Mouse (Mus musculus) WW6 (cell line): ENCODE results near the gene Slc1a3.

ENCODE experiments used
- DNase-seq: peaks from one replicate; pipeline ENCODE4 v3.0.0-alpha.2; 2013; ENCODE audit warnings: low read depth, low spot score

Slc1a3 gene

DNA sequence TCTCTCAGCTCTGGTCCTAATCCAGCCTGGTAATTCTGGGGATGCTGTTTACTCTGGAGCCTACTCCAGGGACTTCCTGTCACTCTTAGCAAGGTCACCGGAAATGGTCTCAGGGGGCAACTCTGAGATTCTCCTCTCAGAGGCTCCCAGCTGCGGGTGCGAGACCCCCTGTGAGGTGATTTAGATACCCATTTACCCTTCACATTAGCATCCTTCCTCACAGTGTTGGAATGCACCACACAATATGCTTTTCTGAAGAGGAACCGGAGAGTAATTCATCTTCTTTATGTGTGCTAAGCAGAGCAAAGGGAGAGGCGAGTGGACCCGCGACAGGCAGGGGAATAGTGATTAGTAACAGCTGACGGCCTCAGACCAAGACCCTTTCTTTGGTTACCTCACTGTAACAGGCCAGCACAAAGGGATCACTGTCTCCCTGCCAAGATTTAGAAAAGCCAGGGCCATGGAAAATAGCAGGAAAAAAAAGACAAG, 51.0 kb downstream of the Slc1a3 start:
- DNase-seq, result no peak

DNA sequence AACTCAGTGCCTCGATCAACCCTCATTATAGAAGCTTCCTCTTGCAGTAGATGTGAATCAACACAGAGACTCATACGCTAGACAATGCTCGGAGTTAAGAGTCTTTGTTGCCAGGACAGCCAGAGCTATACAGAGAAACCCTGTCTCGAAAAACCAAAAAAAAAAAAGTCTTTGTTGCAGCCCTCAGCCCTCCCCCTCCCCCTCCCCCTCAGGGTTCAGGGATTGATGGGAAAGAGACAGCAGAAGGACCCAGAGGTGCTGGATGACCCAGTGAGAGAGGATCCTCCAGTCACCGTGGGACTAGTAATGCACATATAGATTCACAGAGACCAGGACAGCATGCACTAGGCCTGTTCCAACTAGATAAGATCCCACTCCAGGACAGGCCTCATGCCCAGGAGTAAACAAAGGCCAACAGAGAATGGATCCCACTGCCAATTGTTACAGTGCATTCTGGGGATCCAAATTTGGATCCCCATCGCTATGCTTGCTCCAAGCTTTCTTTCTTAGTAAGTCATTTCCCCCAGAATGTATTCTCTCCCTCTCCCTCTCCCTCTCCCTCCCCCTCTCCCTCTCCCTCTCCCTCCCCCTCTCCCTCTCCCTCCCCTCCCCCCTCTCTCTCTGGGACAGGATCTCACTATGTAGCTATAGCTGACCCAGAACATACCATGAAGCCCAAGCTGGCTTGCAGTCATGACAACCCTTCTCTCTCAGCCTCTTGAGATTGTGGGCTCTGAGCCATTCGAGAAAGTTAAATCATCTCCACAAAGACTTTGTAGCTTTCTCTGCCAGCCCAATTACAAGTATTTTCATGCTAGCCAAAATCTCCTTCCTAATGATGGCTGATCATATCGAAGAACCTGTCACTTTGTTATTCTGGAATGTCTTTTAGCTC, 52.2 kb downstream of the Slc1a3 start:
- DNase-seq, result no peak

DNA sequence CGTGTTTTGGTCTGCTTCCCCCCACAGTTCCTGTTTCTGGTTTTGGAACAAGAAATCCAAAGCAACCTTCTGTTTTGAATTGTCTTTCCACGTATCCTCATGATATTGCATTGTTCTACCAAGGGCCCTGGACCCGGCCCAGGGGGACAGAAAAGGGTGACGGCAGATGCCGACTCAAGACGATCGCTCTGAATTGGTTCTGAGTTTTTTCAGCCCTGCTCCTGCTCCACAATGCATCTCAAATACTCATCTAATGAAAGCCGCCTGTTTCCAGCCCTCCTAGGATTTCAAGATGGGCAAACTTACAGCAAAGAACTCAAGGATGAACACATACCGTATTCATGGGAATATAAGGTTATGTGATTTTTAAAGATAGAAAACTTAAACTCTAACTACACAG, 55.3 kb downstream of the Slc1a3 start:
- DNase-seq, result no peak

DNA sequence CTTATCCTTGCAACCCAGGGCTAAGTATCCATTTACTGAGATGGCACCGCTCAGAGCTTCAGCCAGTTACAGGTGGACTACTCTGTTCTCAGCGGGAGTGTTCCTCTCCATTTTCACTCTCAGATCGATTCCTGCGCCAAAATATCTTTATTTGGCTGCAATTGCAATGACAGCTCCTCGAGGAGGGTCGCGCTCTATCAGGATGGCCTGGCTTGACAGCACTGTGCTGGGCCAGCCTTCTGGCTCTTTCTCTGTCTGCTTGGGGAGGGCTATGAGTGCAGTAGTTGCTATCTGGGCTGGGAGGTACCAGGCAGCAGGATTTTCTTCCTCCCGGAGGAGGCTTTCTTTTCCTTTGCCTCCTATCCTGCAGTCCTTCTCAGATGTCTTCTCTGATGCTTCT, 57.9 kb downstream of the Slc1a3 start:
- no peak for DNase-seq

DNA sequence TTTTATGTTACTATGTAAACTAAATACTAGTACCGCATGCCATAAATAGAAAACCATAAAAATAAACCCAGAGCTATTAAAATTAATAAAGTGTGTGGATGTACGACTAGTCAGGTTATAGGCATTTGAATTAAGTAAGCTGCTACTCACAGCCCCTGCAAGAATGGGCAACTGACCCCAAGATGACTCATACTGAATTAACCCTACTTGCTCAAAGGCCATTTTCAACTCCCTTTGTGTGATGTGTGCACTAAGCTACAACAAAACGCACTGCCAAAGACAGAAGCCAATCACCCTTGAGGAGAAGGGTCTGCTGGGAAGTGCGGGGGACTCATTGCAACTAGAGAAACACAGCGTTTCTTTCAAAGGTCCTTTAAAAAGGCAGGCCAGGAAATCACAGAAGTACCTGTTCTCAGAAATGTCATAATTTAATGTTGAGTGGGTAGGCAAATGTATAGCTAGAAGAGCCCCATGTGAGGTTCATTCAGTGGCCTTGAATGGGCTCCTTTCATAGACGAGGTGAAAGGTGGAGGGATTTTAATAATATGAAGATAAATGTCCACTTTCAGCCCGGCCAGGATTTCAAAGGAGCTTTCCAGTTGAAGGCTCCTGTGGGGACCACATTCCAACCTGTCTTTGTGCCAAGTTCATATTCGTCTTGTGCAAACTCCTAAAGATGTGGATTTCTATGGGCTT, 66.4 kb downstream of the Slc1a3 start:
- DNase-seq, result no peak

DNA sequence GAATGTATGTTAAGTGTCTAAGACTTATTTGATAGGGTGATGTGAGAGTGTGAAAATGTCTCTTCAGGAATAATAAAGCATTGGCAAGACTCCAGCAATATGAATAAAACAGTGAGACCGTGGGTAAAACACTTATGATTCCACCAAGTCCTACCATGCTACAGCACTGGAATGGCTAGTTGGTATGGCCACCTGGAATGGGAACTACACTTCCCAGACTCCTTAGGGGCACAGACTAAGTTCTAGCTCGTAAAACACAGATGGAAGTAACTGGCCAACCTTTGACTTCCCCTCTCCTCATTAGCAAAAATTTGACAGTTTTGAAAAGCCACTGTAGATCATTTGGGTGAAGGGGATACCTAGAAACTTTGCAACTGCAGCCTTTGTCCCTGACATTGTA, 70.7 kb downstream of the Slc1a3 start:
- no peak for DNase-seq

DNA sequence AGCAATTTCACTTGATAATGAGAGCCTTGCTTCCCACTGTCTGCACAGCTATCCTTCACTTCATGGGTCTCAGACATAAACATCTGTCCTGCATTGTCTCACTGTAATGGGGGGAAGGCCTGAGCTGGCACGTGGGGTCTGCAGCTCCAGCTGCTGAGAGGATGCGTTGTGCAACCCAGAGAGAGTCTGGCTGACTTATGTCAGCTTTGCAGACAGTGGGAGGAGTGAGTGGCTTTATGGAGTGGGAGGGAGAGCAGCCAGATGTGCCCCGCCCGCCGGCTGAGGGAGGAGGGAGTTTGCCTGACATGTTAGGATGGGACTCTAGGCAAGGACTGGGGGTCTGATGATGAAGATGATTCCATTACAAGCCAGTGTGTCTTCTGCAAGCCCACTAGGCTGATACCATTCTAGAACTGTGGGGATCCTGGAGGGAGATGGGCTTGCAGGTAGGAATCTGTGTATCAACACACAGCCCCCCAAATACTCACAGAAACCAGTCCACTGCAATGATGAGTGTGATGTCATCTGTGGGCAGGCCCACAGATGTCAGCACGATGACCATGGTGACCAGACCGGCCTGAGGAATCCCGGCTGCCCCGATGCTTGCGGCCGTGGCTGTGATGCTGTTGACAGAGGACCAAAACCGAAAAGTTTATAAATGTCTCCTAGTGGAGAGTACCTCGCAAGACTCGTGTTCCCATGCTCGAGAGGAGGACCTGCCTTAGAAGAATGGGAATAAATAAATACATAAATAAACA, 71.8 kb downstream of the Slc1a3 start:
- no peak for DNase-seq

DNA sequence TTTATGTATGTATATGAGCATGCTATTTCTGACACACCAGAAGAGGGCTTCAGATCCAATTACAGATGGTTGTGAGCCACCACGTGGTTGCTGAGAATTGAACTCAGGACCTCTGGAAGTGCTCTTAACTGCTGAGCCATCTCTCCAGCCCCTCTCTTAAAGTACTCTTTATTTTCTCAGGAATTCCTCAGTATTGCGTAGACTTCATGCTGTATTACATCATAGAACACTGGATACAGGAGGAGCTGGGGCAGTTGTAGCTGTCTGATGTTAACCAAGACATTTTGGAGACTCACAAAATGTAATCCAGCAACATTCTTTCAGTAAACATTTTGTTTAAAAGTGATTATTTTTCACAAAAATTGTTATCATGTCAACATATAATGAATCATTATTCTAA, 73.3 kb downstream of the Slc1a3 start:
- no peak for DNase-seq

DNA sequence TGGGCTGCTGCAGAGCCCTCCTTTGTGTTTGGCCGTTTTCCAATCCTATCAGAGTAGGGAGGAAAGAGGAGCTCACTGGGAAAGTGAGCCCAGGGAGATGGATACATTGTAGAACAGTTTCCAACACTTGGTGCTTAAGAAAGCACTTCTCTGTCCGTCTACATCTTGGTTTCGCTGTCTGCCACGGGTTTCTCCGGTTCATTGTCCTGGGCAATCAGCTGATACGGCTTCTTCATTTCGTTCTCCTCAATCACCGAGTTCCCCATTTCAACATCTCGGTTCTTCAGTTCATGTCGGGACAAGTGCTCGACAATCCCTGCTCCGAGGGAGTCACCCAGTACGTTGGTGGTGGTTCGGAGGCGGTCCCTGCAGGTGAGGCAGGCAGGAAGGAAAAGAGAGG, 74.6 kb downstream of the Slc1a3 start:
- DNase-seq, result no peak

DNA sequence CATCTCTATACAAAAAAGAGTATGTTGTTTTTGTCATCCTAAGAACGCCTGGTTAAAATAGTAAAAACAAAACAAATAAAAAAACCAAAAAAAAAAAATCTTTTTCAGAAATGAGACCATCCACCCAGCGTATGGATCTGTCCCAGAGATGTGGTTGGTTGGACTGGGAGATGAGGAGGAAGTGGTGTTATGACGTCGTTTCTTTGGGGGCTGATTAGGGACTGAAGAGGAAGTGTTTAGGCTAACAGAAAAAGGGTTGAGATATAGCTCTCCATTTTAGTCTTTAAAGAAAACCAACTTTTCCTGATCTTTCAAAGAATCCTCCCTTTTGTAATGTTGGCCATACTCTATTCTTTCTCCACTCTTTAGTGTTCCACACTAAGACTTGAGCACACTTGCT, 75.8 kb downstream of the Slc1a3 start:
- DNase-seq, result no peak

DNA sequence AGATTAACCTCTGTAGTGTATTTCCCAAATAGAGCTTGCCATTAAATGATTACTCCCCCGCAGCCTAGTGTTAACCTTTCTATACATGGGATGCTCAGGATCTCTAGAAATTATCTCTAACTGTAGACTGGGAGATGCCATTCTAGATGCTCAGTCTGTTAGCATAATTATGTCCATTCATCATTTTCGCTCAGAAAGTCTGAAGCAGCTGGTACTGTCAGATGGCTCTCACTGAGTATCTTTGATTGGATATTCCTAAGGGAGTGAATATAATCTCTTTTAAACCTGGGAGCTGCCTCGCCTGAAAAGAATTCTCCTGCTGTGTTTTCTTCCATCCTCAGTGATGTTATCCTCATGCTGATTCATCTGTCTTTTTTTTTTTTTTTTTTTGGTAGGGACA, 76.2 kb downstream of the Slc1a3 start:
- no peak for DNase-seq

DNA sequence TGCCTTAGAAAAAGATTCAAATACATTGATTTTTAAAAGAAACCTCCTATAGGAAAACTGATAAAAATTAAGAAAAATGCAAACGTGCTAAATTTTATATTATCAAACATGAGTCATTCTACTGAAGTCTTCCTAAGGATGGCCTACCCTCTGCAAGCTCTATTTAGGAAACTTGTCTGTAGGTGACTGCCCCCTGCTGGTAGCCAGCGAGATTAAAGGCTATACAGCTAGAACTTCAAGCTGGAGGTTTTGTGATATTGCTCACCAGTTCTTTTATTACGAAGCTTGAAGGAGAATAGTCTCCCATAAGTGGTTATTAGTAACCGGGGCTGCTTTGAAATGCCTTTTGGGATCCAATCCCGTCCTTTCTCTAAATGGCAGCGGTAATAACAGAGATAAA, 77.2 kb downstream of the Slc1a3 start:
- DNase-seq, result no peak

DNA sequence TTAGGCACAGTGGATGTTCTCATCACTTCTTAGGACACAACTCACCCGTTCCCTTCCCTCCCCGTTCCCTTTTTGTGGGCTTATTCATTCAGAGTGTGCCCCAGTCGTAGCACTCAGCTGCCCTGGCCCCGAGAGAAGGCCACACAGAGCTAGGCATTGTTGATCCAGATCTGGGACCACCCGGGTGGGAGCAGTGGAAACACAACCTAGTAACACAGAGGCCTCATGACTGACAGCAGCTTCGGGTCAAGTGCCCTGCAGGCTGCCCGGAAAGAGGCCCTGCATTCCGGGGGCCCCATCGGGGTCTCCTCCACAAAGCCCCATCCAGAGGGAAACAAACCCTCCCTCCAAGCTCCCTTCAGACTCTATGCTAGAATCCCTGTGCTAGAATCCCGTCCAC, 78.2 kb downstream of the Slc1a3 start:
- DNase-seq, result no peak

DNA sequence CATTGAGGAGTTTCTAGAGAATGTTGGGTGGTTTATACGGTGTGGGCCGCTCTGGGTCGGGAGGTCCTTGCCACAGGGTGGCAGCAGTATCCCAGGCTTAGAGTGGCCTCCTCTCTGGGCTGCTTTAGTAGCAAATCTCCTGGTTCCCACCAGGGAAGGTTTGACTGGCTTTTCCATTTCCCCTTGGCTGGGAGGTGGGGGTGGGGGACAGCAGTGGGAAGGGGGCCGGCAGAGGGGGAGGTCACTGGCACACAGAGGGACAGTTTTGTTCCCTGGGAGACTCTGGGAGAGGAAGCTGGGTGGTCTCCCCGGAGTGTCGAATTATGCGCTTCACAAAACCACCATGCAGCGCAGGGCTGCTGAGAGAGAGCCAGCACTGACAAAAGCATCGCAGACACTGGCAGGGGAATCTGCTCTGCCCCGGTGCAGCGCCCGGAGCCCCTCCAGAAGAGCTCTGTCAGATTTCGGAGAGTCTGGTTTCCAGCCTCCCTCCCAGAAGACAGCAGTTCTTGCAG, 81.2 kb downstream of the Slc1a3 start:
- DNase-seq, result no peak

DNA sequence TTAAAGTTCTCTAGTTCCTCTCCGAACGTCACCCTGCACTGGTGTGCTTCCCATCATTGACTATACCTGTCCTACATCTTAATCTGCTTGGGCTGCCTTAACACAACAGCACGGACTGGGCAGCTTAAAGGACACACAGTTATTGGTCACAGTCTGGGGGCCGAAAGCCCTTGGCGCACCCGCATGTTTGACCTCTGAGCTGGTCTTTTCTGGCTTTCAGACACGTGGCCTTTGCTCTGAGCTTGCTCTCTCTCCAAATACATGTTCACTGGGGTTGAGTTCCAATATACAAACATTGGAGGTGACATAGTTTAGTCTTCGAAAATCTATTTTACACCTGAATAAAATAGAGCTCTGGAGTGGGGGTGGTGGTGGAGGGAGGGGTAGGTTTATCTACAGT, 82.4 kb downstream of the Slc1a3 start:
- DNase-seq, result no peak

DNA sequence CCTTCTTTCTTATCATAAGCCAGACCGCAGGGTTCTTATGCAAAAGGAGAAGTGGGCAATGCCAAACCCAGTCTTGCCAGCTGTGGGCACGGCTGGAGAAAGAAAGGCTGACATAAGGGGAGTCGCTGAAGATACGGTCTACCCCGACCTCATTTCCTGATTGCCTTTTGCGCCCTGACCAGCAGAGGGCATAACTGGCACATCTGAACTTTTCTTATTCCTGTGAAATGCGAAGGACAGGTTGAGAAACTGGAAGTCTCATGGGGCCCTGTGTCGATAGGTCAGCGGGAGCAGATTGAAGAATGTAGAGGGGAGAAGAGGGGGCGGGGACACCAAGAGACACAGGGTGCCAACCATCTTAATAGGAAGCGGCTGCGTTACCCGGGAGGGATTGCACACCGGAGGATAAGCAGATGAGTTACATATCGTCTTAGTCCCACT, 83.4 kb downstream of the Slc1a3 start:
- DNase-seq, result peak; percentile 42

DNA sequence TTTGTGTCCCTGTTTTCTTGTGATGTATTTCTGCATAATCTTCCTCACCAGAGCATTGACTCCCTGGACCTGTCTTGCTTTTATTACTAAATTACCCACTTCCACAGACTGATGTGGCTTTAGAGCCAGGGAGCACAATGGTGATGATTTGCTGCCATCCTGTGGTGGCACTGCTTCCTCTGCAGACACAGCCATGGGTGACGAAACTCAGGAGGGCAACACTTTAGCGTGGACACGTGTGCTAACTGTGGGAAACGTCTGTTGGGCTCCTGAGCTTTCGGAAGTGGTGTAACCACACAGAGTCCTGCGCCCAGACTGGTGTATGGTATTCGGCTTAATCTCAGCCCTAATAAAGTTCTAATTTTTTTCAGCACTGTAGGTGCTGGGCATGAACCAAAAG, 85.2 kb downstream of the Slc1a3 start:
- no peak for DNase-seq

DNA sequence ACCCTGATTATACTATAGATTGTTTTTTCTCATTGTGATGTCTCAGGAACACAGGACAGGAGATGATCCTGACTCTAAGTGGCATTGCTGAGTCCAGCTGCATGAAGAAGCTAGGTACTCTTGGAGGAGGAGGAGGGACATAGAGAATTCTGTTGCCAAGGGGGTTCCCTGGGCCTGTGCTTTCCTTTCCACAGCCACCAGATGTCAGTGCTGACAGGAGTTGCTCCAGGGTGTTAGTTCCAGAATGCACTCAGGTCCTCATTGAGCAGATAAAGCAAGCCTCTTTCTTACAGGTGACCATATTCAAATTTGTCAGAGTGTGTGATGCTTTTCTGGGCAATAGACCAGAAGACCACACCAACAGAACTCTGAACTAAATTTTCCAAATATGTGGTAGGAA, 86.7 kb downstream of the Slc1a3 start:
- DNase-seq, result no peak

DNA sequence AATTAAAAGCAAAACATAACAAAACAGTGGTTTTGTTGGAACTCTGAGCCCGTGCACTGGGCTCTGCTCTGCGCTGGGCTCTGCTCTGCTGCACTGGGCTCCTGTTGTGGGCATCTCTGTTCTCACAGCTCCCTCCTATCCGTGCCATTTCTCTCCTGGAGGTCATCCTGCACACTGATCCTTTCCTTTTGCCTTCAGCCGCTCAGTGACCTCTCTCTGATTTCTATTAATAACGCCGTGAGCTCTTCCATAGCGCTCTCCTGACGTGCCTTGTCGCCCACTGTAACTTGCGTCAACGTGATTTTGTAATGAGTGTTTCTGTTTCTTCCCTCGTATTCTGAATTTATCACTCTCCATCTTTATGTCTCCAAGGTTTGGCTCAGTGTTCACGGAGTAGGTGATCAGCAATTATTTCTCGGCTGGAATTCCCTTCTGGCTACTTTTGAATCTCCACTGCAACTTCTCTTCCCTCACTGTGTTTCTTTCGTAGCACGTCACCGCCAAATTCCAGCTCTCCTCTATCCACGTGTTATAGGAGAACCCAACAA, 91.0 kb downstream of the Slc1a3 start:
- DNase-seq, result no peak

DNA sequence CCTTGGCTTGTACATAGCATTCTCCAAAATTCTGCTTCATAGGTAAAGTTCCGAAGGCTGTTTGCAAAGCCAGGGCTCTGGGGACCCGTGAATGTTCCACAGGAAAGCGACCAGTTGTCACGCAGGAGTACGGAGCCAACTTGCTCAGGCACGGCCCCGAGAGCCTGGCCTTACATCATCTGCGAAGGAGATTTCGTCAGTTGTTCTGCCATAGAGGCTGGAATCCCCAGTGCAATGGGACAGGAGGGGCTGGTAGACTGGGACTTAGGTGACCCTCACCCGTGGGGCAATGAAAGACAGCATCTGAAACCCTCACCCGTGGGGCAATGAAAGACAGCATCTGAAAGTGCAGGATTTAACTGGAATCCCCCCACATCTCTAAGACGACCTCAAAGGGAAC, 94.3 kb downstream of the Slc1a3 start:
- no peak for DNase-seq

DNA sequence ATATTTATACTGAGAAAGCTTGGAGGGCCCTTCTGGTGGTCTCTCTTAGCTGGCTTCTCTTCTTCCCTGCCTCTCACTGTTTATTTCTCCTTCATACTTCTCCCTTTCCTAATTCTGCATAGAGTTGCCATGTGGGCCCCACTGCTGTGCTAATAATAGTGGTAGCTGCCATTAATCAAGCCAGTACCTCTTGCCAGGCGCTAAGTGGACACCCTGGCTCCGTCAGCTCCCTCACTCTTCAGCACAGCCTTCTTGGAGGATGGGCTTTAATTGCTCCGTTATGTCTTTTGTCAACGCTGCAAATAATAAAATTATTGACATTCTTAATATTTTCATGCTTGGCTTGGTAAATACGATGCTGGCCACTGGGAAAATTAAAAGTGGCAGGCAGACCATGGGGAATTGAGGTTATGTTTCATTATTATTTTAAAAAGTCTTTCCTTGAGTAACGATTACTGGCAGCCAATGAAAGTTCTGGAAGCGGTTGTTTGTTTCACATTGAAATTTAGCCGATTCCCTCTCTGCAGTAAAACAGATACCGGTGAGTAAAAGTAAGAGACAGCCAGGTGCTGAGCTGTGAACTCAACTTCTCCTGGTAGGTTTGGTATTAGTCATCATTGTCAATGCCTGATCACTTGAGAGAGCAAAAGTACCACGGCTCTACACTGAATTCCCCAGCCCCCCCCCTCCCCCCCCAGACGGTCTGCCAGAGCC, 94.9 kb downstream of the Slc1a3 start:
- DNase-seq, result no peak
